Mouse (Mus musculus) olfactory bulb, adult 2 months (tissue): ENCODE measurements around the gene Plk5. TPM values are rescaled to one million over a fixed set of nuclear protein-coding genes. Genes with fewer than 3 reads are reported as not detected.

Source experiments
- H3K27ac ChIP-seq: fragments of 200-500 bp; 2 replicates; pipeline ENCODE4 v1.5.1; 2012; ENCODE audit warnings: low read depth, low read length; ENCODE audit not compliant: insufficient read depth
- H3K4me1 ChIP-seq: fragments of 200-500 bp; 2 replicates; pipeline ENCODE4 v1.6.1; 2012; ENCODE audit warnings: low read length; ENCODE audit not compliant: control insufficient read depth, insufficient read depth
- H3K4me3 ChIP-seq: fragments of 200-500 bp; 2 replicates; pipeline ENCODE4 v1.5.1; 2012; ENCODE audit warnings: mild to moderate bottlenecking, low read depth, low read length, moderate library complexity; ENCODE audit not compliant: insufficient read depth
- CTCF ChIP-seq: fragments of 200-500 bp; IDR thresholded peaks from 2 replicates; pipeline ENCODE4 v1.5.1; 2012; ENCODE audit warnings: low read depth, mild to moderate bottlenecking, low read length, moderate library complexity; ENCODE audit not compliant: insufficient read depth
- POLR2A ChIP-seq: fragments of 200-500 bp; IDR thresholded peaks from 2 replicates; pipeline ENCODE4 v1.6.1; 2012; ENCODE audit warnings: mild to moderate bottlenecking, low read depth, low read length, moderate library complexity; ENCODE audit not compliant: insufficient read depth
- WGBS: fragments of 180-500 bp; shearing (Covaris S2); methylation state at CpG from one replicate; pipeline ENCODE4 v1.1.7; 2018; 5-methylcytosine and 5-hydroxymethylcytosine counted together
- polyA plus RNA-seq: library from polyadenylated mRNA; stranded (reverse); fragments of >200 nt; gene quantifications from 2 replicates; pipeline ENCODE4 v1.2.4, GENCODE M21; 2012; ENCODE audit warnings: low replicate concordance; ENCODE audit not compliant: missing spikeins, insufficient read depth, insufficient read length

Plk5 gene
- polyA plus RNA-seq, 1 experiment, result not detected

DNA sequence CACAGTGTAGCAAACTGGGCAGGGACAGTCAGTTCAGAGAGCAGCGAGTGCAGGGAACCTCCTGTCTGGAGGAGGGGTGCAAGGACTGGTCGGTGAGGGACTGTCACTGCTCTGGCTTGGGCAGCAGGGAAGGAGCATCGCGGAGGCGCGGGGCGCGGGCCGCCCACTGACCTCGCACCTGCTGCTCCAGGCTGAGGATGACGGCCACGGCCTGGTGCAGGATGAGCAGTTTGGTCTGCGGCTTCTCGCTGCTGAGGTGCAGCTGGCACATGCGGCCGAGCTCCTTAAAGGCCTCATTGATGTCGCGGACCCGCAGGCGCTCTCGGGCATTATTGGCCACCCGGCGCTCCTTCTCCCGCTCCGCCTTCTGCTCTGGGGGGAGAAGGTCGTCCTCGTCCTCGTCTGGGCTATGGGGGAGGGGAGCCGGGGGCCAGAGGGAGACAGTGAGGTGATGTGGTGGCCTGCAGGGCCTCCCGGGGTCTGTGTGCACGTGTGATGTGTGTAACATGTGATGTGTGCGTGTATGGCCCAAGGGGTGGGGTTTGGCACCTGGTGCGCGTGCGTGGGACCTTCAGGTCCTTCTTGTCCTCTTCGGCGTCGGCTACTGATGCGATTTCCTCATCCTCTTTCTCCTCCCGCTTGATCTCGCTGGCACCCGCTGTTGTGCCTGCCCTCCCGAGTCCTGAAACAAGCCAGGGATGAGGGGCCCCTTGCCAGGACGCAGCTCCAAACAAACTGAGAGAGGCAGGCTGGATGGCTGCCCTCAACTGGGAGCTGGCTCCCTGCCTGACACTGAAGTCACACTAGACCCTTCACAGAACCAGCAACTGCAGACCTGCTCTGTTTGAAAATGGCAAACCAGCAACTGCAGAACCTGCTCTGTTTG is 56.6 kb downstream of the Plk5 start:
- peaks cover 7% of the 10 kb centered on the region; the same call in 1 of the 2 replicates for H3K4me1 ChIP-seq
- no peak overlapping the region for H3K4me3 ChIP-seq
- peak overlapping the region; percentile 22; the same call in 1 of the 2 replicates for H3K27ac ChIP-seq
- 51% methylated on average over 44 of the region's 44 CpGs for WGBS
- TF ChIP-seq CTCF, result no peak
- TF ChIP-seq POLR2A, result no peak

Other genes with a start within 250 kb of the Plk5 start
- gene Stk11, start 240.7 kb upstream of the Plk5 start, polyA plus RNA-seq, result not detected in 2 replicates
- not detected in 2 replicates for gene Atp5d, start 217.8 kb upstream of the Plk5 start, polyA plus RNA-seq
- not detected in 2 replicates for gene Cbarp, start 215.6 kb upstream of the Plk5 start, polyA plus RNA-seq
- gene Midn, start 208.2 kb upstream of the Plk5 start, polyA plus RNA-seq, result 128 TPM in 1 of 2 replicates, not detected in the other
- not detected in 2 replicates for gene Cirbp, start 190.5 kb upstream of the Plk5 start, polyA plus RNA-seq
- gene 1600002K03Rik, start 183.5 kb upstream of the Plk5 start, polyA plus RNA-seq, result not detected in 2 replicates
- gene Efna2, start 177.0 kb upstream of the Plk5 start, polyA plus RNA-seq, result not detected in 2 replicates
- gene Mum1, start 130.0 kb upstream of the Plk5 start, polyA plus RNA-seq, result not detected in 2 replicates
- not detected in 2 replicates for gene Ndufs7, start 107.3 kb upstream of the Plk5 start, polyA plus RNA-seq
- gene Gamt, start 95.4 kb upstream of the Plk5 start, polyA plus RNA-seq, result not detected in 2 replicates
- not detected in 2 replicates for gene Dazap1, start 95.0 kb upstream of the Plk5 start, polyA plus RNA-seq
- gene Rps15, start 64.0 kb upstream of the Plk5 start, polyA plus RNA-seq, result 978 TPM in 1 of 2 replicates, not detected in the other
- gene Apc2, start 60.5 kb upstream of the Plk5 start, polyA plus RNA-seq, result not detected in 2 replicates
- gene 2310011J03Rik, start 35.9 kb upstream of the Plk5 start, polyA plus RNA-seq, result not detected in 2 replicates
- not detected in 2 replicates for gene Pcsk4, start 27.0 kb upstream of the Plk5 start, polyA plus RNA-seq
- not detected in 2 replicates for gene Reep6, start 26.5 kb upstream of the Plk5 start, polyA plus RNA-seq
- gene Adamtsl5, start 8.0 kb upstream of the Plk5 start, polyA plus RNA-seq, result not detected in 2 replicates
- not detected in 2 replicates for gene Mex3d, start 31.2 kb downstream of the Plk5 start, polyA plus RNA-seq
- not detected in 2 replicates for gene Mbd3, start 43.1 kb downstream of the Plk5 start, polyA plus RNA-seq
- gene Uqcr11, start 50.4 kb downstream of the Plk5 start, polyA plus RNA-seq, result not detected in 2 replicates
- not detected in 2 replicates for gene Tcf3, start 77.2 kb downstream of the Plk5 start, polyA plus RNA-seq
- not detected in 2 replicates for gene Onecut3, start 138.4 kb downstream of the Plk5 start, polyA plus RNA-seq
- not detected in 2 replicates for gene Atp8b3, start 182.7 kb downstream of the Plk5 start, polyA plus RNA-seq
- gene Rexo1, start 205.1 kb downstream of the Plk5 start, polyA plus RNA-seq, result not detected in 2 replicates
- gene Klf16, start 220.9 kb downstream of the Plk5 start, polyA plus RNA-seq, result not detected in 2 replicates
- gene Abhd17a, start 233.9 kb downstream of the Plk5 start, polyA plus RNA-seq, result not detected in 2 replicates
- gene Scamp4, start 246.4 kb downstream of the Plk5 start, polyA plus RNA-seq, result not detected in 2 replicates
- gene Adat3, start 246.4 kb downstream of the Plk5 start, polyA plus RNA-seq, result not detected in 2 replicates
- not detected in 2 replicates for gene Gm49322, start 249.6 kb downstream of the Plk5 start, polyA plus RNA-seq